Mouse (Mus musculus) layer of hippocampus, adult 18-20 months (tissue): ENCODE results near the gene Dhdh. TPM values are rescaled to one million over a fixed set of nuclear protein-coding genes. Genes with fewer than 3 reads are reported as not detected.

Source experiments
- DNase-seq, 2 experiments: peaks; one replicate each; pipeline ENCODE4 v3.0.0; 2022; ENCODE audit warnings: low spot score in 2 of 2
- microRNA-seq, 2 experiments: library from miRNA; unstranded; fragments of <30 nt; microRNA quantifications; one replicate each; pipeline ENCODE4 v1.2.0; 2021
- total RNA-seq, 2 experiments: library from RNA; stranded (reverse); gene quantifications; 2 replicates each; pipeline ENCODE4 v1.2.3; 2021

Dhdh gene
- total RNA-seq, 2 experiments from 2014 or later, result 5.3 to 5.7 TPM

- no peak for DNase-seq
Measured at GRCm38 (mm10) chr7:45454971-45455370, 33.6 kb downstream of the Dhdh start.

GRCm38 (mm10) chr7:45451344-45451982, 37.1 kb downstream of the Dhdh start:
- peak; percentile 83 to 92 for DNase-seq

GRCm38 (mm10) chr7:45449974-45450373, 38.6 kb downstream of the Dhdh start:
- DNase-seq, result no peak

GRCm38 (mm10) chr7:45447325-45447990, 41.1 kb downstream of the Dhdh start:
- no peak for DNase-seq

DNA sequence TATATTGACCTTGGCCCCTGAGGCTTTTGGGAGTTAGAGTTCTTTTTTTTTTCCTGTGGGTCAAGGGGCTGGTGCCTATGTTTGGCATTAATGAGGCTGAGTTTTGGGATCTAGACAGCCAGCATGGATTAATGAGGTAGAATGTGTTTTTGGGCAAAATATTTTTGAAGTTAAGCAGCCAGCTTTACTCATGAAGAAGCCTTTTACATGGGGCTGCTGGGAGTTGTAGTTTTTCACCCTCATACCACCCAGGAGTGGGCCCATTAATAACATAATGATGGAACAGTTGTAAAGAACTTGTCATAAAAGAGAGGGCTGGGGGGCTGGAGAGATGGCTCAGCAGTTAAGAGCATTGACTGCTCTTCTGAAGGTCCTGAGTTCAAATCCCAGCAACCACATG, 42.0 kb downstream of the Dhdh start:
- no peak for DNase-seq

GRCm38 (mm10) chr7:45443526-45444420, 44.8 kb downstream of the Dhdh start:
- DNase-seq, result no peak

DNA sequence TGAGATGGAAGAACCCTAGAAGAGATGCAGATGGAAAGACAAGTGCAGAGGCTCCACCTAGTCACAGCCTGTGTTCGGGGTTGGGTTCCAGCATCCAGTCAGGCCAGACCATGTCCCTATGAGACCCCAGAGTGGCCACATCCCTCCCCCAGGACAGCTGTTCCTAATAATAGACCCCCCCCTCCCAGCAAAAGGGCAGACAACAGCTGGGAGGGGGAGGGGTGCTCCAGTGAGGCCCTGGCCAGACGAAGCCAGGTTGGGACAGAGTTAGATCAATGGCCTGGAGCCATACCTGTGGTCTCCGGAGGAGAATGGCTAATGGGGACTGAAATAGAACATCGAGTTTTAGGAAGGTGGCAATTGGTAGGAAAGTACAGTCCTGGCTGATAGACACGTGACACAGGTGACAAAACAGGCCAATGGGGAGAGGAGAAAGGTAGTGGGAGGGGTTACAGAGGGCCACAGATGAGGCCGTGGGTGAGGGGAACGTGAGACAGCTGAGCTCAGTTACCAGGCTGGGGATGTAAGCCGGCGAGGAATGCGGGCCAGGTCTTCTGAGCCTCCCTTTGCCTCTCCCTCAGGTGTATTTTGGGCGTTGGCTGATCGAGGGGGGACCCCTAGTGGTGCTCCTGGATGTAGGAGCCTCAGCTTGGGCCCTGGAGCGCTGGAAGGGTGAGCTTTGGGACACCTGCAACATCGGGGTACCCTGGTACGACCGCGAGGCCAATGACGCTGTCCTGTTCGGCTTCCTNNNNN, 50.9 kb downstream of the Dhdh start, which contains the start of gene Ruvbl2:
TSS of gene Ruvbl2 (minus strand) at position 576 of the 756 bp plus-strand sequence.
- no peak for DNase-seq

DNA sequence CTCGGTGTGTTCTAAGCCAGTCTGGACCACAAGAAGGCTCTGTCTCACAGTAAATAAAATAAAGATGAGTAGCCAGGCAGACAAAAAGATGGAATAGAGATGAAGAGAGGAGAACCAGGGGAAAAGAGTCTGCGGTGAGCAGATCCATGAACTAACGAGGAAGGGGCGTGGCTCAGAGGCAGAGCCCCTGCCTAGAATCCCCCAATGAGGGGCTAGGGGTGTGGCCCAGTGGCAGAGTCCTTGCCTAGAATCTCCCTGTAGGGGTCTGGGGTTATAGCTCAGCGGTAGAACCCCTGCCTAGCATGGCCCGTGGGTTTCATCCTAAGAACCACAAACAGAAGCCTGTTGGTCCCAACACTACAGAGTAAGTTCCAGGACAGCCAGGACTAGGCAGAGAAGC, 51.6 kb downstream of the Dhdh start:
- DNase-seq, result no peak

DNA sequence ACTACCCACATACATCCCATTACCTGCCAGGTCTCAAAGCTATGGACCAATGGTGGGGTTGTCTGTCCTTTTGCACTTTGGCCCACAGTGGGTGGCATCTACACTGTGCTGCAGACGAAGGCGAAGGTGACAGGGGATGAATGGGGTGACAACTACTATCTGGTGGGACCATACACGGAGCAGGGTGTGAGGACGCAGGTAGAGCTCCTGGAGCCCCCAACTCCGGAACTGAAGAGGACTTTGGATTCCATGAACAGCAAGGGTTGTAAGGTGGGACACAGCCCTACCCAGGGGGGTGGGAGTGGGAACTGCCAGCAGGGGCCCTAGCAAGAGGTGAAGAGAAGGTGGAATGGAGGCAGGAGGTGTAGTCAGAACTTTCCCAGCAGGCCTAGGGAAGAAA, 52.2 kb downstream of the Dhdh start:
- DNase-seq, result no peak

DNA sequence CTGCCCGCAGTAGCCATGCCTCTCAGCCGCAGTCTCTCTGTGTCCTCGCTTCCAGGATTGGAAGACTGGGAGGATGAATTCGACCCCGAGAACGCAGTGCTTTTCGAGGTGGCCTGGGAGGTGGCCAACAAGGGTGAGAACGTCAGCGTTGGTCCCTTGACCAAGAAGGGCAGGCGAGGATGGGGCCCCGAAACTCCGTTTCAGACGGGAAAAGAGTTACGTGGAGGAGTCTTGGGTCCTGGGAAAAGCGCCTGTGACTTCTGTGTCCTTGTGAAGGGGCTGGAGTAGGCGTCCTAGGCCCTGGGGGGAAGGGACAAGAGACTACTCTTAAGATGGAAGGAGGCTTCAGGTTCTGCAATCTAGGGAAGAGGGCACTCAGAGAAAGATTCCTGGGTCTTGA, 53.6 kb downstream of the Dhdh start:
- no peak for DNase-seq

DNA sequence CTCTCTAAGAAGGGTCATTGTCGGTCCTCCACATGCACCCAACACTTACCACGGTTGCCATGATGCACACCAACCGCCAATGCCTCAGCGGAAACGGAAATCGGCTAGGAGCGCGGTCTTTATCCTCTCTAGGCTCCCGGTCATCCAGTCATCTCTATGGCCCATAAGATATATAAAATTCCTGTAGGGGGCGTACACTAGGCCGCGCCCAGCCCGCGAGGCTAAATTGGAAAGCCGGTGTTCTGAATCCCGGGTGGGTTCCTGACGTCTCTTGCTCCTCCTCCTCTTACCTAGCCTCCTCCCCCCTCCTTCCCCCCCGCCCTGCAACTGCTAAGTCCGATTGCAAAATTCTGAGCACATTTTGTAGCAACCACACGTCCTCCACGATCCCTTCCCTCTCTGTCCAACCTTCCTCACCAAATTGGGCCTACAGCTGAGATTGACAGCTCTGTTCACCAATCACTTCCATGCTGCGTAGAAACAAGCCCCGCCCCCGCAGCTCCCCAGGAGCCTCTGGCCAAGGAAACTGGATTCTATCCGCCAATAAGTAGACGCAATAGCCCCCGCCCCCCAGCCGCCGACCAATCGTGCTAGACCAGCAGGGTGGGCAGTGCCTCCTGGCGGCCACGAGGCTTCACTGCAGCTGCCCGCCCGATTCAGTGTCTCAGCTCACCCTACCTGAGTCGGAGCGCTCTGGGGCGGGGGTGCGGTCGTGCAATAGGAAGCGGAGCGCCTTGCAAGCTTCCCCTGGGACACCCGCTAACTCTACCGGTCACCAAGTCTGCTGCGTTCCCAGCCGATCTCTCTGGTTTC, 54.2 kb downstream of the Dhdh start, which contains the start of gene Gys1:
TSS of gene Gys1 (plus strand) at position 642 of the 813 bp plus-strand sequence.
- DNase-seq, result peak; percentile 100

DNA sequence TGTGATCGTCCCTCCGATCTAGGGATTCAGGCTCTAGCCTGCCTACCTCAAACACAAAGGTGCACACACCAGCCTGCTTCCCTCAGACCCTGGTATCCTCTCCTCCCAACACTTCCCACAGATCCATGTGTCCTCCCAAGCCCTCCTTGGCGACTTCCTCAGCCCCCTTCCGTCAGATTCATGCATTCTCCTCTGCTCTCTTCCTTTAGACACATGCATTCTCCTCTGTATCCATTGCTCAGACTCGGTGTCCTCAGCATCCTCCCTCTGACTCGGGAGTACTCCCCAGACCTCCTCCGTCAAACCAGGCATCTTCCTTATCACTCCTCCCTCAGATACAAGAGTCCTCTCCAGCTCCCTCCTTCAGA, 54.8 kb downstream of the Dhdh start:
- DNase-seq, result no peak

DNA sequence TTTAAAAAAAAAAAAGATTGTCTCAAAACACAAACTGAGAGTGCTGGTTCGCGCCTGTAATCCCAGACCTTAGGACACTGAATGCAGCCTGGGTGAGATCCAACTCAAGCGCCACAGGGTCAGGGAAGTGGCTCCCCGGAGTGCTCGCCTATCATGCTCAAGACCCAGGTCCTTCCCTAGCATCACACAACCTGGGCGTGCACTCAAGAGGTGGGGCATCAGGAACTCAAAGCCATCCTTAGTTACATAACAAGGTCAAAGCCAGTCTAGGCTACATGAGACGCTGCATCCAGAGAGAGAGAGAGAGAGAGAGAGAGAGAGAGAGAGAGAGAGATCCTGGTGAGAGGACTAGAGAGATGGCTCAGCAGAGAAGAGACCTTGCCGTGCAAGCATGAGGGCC, 62.0 kb downstream of the Dhdh start:
- no peak for DNase-seq

DNA sequence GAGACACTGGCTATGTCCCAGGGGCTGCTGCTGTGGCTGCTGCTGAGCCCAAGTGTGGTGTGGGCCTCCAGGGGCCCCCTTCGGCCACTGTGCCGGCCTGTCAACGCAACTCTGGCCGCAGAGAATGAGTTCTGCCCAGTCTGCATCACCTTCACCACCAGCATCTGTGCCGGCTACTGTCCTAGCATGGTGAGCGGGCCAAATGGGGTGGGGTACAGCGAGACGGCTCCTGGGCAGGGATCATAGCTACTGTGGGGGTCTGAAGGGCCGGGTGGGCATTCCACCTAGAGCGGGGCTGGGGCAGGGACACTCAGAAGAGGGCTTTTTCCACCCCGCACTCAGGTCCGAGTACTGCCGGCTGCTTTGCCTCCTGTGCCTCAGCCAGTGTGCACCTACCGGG, 67.4 kb downstream of the Dhdh start:
- DNase-seq, result no peak

Small RNA genes lying within 50 kb of the gene (microRNA-seq; reads per million reads assigned to microRNA genes)
- gene Gm22133, result 0 reads per million in 2 experiments

Other genes starting within 250 kb of the Dhdh start
- gene Cd37, start 249.7 kb downstream of the Dhdh start, total RNA-seq, result 1 to 10 TPM; 4.5 to 4.8 TPM
- 1 to 10 TPM; 1.3 to 2.6 TPM for gene Slc6a16, start 247.7 kb downstream of the Dhdh start, total RNA-seq
- not detected for gene Slc6a21, start 211.3 kb downstream of the Dhdh start, total RNA-seq
- gene Trpm4, start 155.0 kb downstream of the Dhdh start, total RNA-seq, result 10 to 100 TPM in 1 of 2 experiments, 1 to 10 TPM in 1; 9.7 to 16.2 TPM
- under 1 TPM; 0.17 to 0.18 TPM for gene Hrc, start 153.5 kb downstream of the Dhdh start, total RNA-seq
- gene Ppfia3, start 121.8 kb downstream of the Dhdh start, total RNA-seq, result 100 to 1,000 TPM; 132 to 139 TPM
- 100 to 1,000 TPM; 134 to 144 TPM for gene Lin7b, start 118.2 kb downstream of the Dhdh start, total RNA-seq
- 100 to 1,000 TPM; 364 to 405 TPM for gene Snrnp70, start 93.1 kb downstream of the Dhdh start, total RNA-seq
- gene Kcna7, start 83.2 kb downstream of the Dhdh start, total RNA-seq, result not detected
- not detected for gene Ntf5, start 75.1 kb downstream of the Dhdh start, total RNA-seq
- under 1 TPM in 1 of 2 experiments, not detected in 1; 0.50 TPM for gene Lhb, start 68.0 kb downstream of the Dhdh start, total RNA-seq
- gene Gys1, start 54.0 kb downstream of the Dhdh start, total RNA-seq, result 10 to 100 TPM; 13.5 to 15.4 TPM
- gene Ruvbl2, start 50.7 kb downstream of the Dhdh start, total RNA-seq, result 10 to 100 TPM; 34.6 to 37.7 TPM
- gene Ftl1, start 28.9 kb downstream of the Dhdh start, total RNA-seq, result 100 to 1,000 TPM; 230 to 234 TPM
- 10 to 100 TPM; 68.5 to 68.9 TPM for gene Bax, start 21.9 kb downstream of the Dhdh start, total RNA-seq
- gene Tulp2, start 6.9 kb downstream of the Dhdh start, total RNA-seq, result under 1 TPM in 1 of 2 experiments, not detected in 1; 0.20 TPM
- 1 to 10 TPM in 1 of 2 experiments, under 1 TPM in 1; 0.91 to 1.2 TPM for gene Gm45808, start 2.0 kb downstream of the Dhdh start, total RNA-seq
- gene Nucb1, start 21.6 kb upstream of the Dhdh start, total RNA-seq, result 100 to 1,000 TPM; 109 to 110 TPM
- 10 to 100 TPM; 22.1 to 23.3 TPM for gene Ppp1r15a, start 37.5 kb upstream of the Dhdh start, total RNA-seq
- gene Plekha4, start 37.5 kb upstream of the Dhdh start, total RNA-seq, result under 1 TPM; 0.64 to 0.71 TPM
- gene Hsd17b14, start 66.1 kb upstream of the Dhdh start, total RNA-seq, result not detected
- 10 to 100 TPM; 23.3 to 26.0 TPM for gene Bcat2, start 81.3 kb upstream of the Dhdh start, total RNA-seq
- gene Fgf21, start 126.7 kb upstream of the Dhdh start, total RNA-seq, result not detected
- under 1 TPM in 1 of 2 experiments, not detected in 1; 0.18 TPM for gene Fut1, start 128.5 kb upstream of the Dhdh start, total RNA-seq
- not detected for gene Izumo1, start 133.0 kb upstream of the Dhdh start, total RNA-seq
- 1 to 10 TPM; 6.0 to 6.3 TPM for gene Rasip1, start 138.7 kb upstream of the Dhdh start, total RNA-seq
- 1 to 10 TPM; 1.1 to 2.3 TPM for gene Mamstr, start 151.2 kb upstream of the Dhdh start, total RNA-seq
- under 1 TPM in 1 of 2 experiments, not detected in 1; 0.12 TPM for gene Fut2, start 177.6 kb upstream of the Dhdh start, total RNA-seq
- gene Ntn5, start 195.2 kb upstream of the Dhdh start, total RNA-seq, result 10 to 100 TPM in 1 of 2 experiments, 1 to 10 TPM in 1; 6.8 to 13.4 TPM
- gene Sec1, start 205.6 kb upstream of the Dhdh start, total RNA-seq, result 1 to 10 TPM; 2.5 to 3.5 TPM
- 100 to 1,000 TPM; 182 TPM for gene Car11, start 211.0 kb upstream of the Dhdh start, total RNA-seq
- 10 to 100 TPM; 47.6 to 50.2 TPM for gene Dbp, start 216.3 kb upstream of the Dhdh start, total RNA-seq
- gene Rpl18, start 226.7 kb upstream of the Dhdh start, total RNA-seq, result 100 to 1,000 TPM; 359 to 364 TPM
- 10 to 100 TPM; 35.8 to 37.2 TPM for gene Sphk2, start 229.2 kb upstream of the Dhdh start, total RNA-seq
- under 1 TPM; 0.25 to 0.27 TPM for gene Fam83e, start 232.4 kb upstream of the Dhdh start, total RNA-seq
- gene Spaca4, start 237.0 kb upstream of the Dhdh start, total RNA-seq, result not detected